Mouse (Mus musculus) brain, embryonic 14.5 days (tissue): ENCODE results near the gene Zbtb20.

ENCODE experiments used
- CTCF ChIP-seq: fragments of 200-500 bp; IDR thresholded peaks from 2 replicates; pipeline ENCODE4 v1.5.1; 2012; ENCODE audit warnings: inconsistent platforms, mild to moderate bottlenecking, moderate library complexity, borderline replicate concordance; ENCODE audit not compliant: insufficient read depth, insufficient read length; ENCODE audit errors: extremely low read depth
- POLR2A ChIP-seq: fragments of 200-500 bp; IDR thresholded peaks from 2 replicates; pipeline ENCODE4 v1.6.1; 2012; ENCODE audit warnings: mild to moderate bottlenecking, inconsistent platforms, borderline replicate concordance; ENCODE audit not compliant: poor library complexity, insufficient read depth, insufficient read length, severe bottlenecking; ENCODE audit errors: extremely low read depth

- no peak for TF ChIP-seq POLR2A
- TF ChIP-seq CTCF: no peak
These were observed 777.6 kb downstream of the Zbtb20 start for GRCm38 (mm10) chr16:43653288-43653687.
